Mouse (Mus musculus): Measurements from ENCODE around the gene Lhx5. TPM values are rescaled to one million over a fixed set of nuclear protein-coding genes. Genes with fewer than 3 reads are reported as not detected.

The Lhx5 gene
- polyA plus RNA-seq, 1 experiment from 2014 or later, result 0.05 TPM

DNA sequence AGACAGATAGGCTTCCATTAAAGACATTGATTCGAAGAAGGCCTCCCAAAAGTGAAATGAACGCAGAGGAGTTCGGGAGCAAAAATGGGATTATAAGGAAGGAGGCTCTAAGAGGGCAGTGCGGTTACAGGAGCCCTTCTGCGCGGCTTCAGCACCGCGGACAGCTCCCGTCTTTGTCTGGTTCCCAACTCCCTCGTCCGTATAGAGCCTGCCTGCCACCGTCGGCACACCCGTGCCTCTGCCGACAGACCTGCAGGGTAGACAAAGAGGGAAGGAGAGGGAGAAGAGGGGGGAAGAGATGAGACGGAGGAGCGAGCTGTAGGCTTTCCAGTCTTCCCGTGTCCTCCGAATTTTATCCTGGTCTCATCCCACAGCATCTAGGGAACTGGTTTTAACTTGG lies 7.5 kb upstream of the Lhx5 start:
- 1% methylated on average over 19 of the region's 19 CpGs for WGBS
- Histone ChIP-seq H3K4me3 (no peak overlapping the region), H3K27me3 (ENCODE audit: insufficient read depth, poor library complexity, severe bottlenecking) (peaks cover 97% of the 10 kb centered on the region), H3K27ac (no peak overlapping the region), H3K9me3 (no peaks in the 10 kb centered on the region), H3K4me1 (0 out of 2 replicates have a peak, but pooled peaks cover 6% of the 10 kb centered on the region), H3K36me3 (no peaks in the 10 kb centered on the region)
- peak; percentile 91 for DNase-seq (ENCODE audit: low spot score)

DNA sequence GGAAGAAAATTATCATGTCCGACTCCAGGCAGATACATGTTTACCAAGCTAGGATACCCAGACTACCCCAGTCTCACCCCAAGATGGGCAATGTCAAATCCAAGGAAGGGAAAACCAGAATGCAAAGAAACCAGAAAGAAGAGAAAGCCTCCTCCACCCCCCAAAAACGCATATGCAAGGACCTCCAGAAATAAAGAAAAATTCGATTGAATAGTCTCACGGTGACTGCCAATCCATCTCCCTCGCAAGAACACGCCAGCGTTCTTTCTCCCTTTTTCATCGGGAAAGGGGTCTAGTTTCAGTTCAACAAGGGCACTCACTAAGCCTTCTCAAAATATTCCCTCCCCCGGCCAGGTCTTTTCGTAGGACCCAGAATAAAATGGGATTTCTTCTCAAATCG lies 6.8 kb upstream of the Lhx5 start:
- WGBS, result 2% methylated on average over 11 of the region's 11 CpGs
- Histone ChIP-seq H3K36me3 (no peaks in the 10 kb centered on the region), H3K4me1 (0 out of 2 replicates have a peak, but pooled peaks cover 6% of the 10 kb centered on the region), H3K4me3 (no peak overlapping the region), H3K27me3 (ENCODE audit: insufficient read depth, poor library complexity, severe bottlenecking) (peaks cover 97% of the 10 kb centered on the region), H3K9me3 (no peaks in the 10 kb centered on the region), H3K27ac (no peak overlapping the region)
- no peak for DNase-seq (ENCODE audit: low spot score)

DNA sequence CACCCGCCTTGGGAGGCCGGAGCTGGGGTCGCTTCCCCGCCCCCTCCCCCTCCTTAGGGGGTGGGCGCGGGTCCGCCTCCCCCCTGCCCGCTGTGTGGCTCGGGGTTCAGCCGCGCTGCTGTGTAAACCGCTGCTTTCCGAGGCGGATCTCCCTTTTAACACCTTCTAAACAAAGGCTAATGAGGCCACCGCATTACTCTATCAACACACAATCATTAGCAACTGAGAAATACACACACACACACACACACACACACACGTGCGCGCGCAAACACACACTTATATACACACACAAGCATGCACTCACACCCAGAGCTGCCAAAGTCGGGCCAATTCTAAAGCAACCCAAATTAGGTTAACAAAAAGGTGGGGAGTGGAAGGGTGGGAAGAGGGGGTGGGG lies 5.8 kb upstream of the Lhx5 start:
- Histone ChIP-seq H3K27ac (no peak overlapping the region), H3K4me1 (0 out of 2 replicates have a peak, but pooled peaks cover 6% of the 10 kb centered on the region), H3K9me3 (no peaks in the 10 kb centered on the region), H3K27me3 (ENCODE audit: insufficient read depth, poor library complexity, severe bottlenecking) (peaks cover 99% of the 10 kb centered on the region), H3K4me3 (no peak overlapping the region), H3K36me3 (no peaks in the 10 kb centered on the region)
- DNase-seq (ENCODE audit: low spot score), result no peak
- WGBS, result 1% methylated on average over 18 of the region's 20 CpGs

DNA sequence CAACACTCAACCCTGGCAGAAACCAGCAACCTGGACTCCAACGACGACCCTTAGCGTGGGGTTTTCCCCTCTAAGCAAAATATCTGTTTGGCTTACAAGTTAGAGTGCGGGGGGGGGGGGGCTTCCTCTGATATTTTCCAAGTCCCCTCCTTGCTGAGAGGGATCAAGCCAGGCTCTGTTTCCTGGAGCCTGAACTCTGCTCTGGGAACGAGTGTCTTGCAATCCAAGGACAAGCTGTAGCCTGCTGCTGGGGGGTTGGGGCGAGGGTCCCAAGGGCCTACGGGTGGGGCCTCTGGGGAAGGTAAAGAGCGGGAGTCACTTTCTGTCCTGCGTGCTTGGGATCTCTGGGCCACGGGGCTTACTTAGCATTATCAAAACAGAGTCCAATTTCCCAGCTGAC lies 4.9 kb upstream of the Lhx5 start:
- no peaks in the 10 kb centered on the region for H3K36me3 ChIP-seq
- H3K27me3 ChIP-seq (ENCODE audit: insufficient read depth, poor library complexity, severe bottlenecking), result peaks cover 100% of the 10 kb centered on the region
- no peak overlapping the region for H3K4me3 ChIP-seq
- H3K4me1 ChIP-seq, result peaks cover 10% of the 10 kb centered on the region; the same call in 1 of the 2 replicates
- no peak overlapping the region for H3K27ac ChIP-seq
- DNase-seq (ENCODE audit: low spot score), result no peak
- WGBS, result 0% methylated on average over 10 of the region's 10 CpGs
- H3K9me3 ChIP-seq, result no peaks in the 10 kb centered on the region

DNA sequence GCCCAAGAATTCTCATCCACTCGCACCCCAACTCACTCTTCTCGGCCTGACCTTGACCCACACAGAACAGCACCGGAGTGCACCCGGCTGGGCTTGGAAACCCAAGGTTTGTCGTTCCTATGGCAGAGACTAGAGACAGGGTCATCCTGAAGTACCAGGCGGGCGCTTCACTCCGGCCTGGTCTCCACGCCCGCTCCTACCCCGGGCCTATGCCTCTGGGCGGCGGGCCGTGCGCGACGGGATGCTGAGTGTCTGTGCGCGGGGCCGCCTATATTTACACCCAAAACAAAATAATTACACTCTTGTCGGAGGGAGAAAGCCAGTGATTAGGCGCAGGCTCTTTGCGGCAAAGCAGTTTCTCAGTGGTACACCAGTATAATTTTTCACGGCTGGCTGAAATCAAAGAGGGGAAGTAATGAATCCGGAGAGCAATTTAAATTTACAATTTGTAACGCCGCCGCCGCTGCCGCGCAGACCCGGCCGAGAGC lies 4.0 kb upstream of the Lhx5 start:
- Histone ChIP-seq H3K4me1 (peaks cover 19% of the 10 kb centered on the region), H3K4me3 (no peak overlapping the region), H3K27me3 (ENCODE audit: insufficient read depth, poor library complexity, severe bottlenecking) (peaks cover 100% of the 10 kb centered on the region), H3K36me3 (no peaks in the 10 kb centered on the region), H3K27ac (no peak overlapping the region), H3K9me3 (no peaks in the 10 kb centered on the region)
- DNase-seq (ENCODE audit: low spot score), result no peak
- under 1% methylated on average over 33 of the region's 33 CpGs for WGBS

DNA sequence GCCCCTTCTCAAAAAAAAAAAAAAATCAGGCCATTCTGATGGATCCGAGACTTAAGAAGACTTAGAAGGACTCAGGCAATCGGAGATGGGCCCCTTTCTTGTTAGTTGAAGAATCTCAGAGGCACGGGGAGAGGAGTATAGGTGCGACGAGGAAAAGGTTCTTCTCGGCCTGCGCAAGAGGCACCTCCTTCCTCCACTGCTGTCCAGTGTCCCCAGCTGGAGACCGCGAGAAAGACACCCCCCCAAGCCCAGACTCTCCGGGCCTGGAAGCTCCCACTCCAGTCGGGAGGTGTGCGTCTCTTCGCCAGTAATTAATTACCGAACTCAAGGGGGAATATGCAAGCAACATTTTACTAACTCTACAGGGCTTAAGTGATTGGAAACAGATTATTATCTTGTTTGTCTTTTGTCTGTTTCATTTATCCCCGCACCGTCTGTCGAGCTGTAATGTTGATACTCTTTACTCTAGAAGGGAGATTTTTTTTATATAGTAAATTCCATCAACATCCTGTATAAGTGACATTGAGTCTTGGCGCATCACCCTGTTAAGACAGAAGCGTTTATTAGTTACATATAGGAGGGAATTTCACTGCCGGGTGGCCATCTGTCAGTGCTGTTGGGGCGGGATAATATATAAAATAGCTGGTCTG lies 3.2 kb upstream of the Lhx5 start:
- no peak for DNase-seq (ENCODE audit: low spot score)
- Histone ChIP-seq H3K27ac (no peak overlapping the region), H3K27me3 (ENCODE audit: insufficient read depth, poor library complexity, severe bottlenecking) (peaks cover 100% of the 10 kb centered on the region), H3K9me3 (no peaks in the 10 kb centered on the region), H3K36me3 (no peaks in the 10 kb centered on the region), H3K4me1 (peaks cover 21% of the 10 kb centered on the region), H3K4me3 (no peak overlapping the region)
- 2% methylated on average over 21 of the region's 21 CpGs for WGBS

DNA sequence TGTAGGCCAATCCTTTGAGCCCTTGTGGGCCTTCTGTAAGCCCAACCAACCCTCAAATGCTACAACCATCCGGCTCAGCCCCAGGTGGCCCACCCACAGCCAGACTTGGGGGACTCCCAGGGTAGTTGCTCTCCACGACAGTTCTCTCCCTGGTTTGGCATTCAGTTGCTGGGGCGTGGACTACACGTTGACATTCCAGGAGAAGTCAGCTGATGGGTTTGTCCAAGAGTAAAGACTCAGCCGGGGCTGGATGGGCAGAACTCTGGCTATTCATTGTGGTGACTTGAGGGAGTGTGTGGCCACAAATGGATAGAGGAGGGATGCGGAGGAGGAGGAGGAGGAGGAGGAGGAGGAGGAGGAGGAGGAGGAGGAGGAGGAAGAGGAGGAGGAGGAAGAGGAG lies 2.5 kb upstream of the Lhx5 start:
- H3K9me3 ChIP-seq, result no peaks in the 10 kb centered on the region
- H3K27me3 ChIP-seq (ENCODE audit: insufficient read depth, poor library complexity, severe bottlenecking), result peaks cover 100% of the 10 kb centered on the region
- DNase-seq (ENCODE audit: low spot score), result no peak
- peaks cover 21% of the 10 kb centered on the region for H3K4me1 ChIP-seq
- no peak overlapping the region for H3K27ac ChIP-seq
- H3K4me3 ChIP-seq, result no peak overlapping the region
- 1% methylated on average over 5 of the region's 6 CpGs for WGBS
- H3K36me3 ChIP-seq, result no peaks in the 10 kb centered on the region

DNA sequence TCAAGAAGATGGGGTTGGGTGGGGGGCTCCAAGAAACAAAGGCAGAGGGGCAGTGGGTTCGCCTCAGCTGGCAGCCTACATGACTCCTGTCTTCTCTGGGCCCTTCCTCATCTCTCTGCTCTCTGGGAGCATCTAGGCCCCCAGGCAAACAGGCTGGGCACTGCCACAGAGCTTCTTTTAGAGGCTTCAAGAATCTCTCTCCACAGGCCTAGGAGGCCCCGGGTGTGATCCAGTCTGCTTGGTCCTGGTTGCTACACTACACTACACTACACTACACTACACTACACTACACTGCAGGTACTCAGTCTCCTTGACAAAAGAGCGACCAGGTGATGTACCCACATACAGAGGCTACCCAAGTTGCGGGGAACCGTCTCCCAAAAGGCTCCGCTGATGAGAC lies 1.8 kb upstream of the Lhx5 start:
- Histone ChIP-seq H3K9me3 (no peaks in the 10 kb centered on the region), H3K4me1 (peaks cover 21% of the 10 kb centered on the region), H3K27me3 (ENCODE audit: insufficient read depth, poor library complexity, severe bottlenecking) (peaks cover 100% of the 10 kb centered on the region), H3K27ac (no peak overlapping the region), H3K4me3 (no peak overlapping the region), H3K36me3 (no peaks in the 10 kb centered on the region)
- no peak for DNase-seq (ENCODE audit: low spot score)
- WGBS, result 11% methylated on average over 6 of the region's 6 CpGs

DNA sequence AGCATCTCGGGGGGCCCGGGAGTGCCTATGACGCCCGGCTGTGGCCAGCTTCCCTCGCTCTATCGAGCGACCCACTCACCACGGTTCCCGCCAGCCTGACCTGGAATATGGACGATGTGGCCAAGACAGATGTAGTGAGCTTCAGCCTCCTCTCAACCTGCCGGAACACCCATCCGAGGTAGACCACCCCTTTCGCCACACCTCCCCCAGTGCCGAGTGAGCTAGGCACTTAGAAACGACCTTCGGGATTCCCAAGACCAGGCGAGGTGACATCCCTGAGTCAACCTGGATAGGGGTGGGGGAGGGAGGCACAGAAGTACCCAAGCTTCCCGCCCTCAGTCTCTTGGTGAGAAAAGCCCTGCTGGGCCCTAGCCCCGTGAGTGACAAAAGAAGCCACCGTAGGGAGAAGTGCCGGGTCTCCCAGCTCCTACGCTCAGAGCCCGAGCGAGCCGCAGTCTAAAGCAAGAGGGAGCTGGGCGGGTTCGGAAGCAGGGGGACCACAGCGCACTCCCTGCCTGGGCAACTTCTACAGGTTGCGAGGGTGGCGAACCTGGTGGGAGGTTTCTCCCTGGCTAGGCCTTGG lies 407 bp upstream of the Lhx5 start:
- H3K27me3 ChIP-seq (ENCODE audit: insufficient read depth, poor library complexity, severe bottlenecking), result peaks cover 100% of the 10 kb centered on the region
- no peaks in the 10 kb centered on the region for H3K9me3 ChIP-seq
- WGBS, result 1% methylated on average over 30 of the region's 30 CpGs
- H3K27ac ChIP-seq, result no peak overlapping the region
- peaks cover 28% of the 10 kb centered on the region for H3K4me1 ChIP-seq
- no peak overlapping the region for H3K4me3 ChIP-seq
- no peak for DNase-seq (ENCODE audit: low spot score)
- H3K36me3 ChIP-seq, result no peaks in the 10 kb centered on the region

DNA sequence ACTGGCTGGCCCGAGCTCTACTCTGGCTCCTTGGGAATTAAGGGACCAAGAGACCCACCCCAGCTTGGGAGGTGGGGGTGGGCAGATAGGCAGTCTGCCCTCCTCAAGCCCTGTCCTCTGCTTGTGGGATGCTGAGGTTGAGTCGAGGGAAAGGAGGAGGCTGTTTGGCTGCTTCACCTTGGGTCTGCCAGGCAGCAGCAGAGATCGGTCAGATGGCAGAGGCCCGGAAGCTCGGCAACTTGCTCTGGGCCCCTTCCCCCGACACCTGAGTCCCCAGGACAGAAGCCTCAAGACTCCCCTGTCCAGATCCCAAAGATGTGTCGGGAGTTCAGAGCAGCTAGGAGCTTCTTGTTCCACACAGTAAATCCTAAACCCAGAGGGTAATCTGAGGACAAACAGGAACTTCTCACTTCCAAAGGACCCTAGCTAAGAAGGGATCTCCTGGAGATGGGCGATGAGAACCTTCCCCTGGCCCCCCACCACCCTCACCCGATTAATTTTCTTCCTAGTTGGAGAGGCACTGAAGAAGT lies 1.1 kb downstream of the Lhx5 start:
- no peak for DNase-seq (ENCODE audit: low spot score)
- Histone ChIP-seq H3K4me1 (peaks cover 35% of the 10 kb centered on the region), H3K4me3 (no peak overlapping the region), H3K36me3 (no peaks in the 10 kb centered on the region), H3K27me3 (ENCODE audit: insufficient read depth, poor library complexity, severe bottlenecking) (peaks cover 100% of the 10 kb centered on the region), H3K27ac (no peak overlapping the region), H3K9me3 (no peaks in the 10 kb centered on the region)
- 2% methylated on average over 9 of the region's 9 CpGs for whole genome bisulfite sequencing

DNA sequence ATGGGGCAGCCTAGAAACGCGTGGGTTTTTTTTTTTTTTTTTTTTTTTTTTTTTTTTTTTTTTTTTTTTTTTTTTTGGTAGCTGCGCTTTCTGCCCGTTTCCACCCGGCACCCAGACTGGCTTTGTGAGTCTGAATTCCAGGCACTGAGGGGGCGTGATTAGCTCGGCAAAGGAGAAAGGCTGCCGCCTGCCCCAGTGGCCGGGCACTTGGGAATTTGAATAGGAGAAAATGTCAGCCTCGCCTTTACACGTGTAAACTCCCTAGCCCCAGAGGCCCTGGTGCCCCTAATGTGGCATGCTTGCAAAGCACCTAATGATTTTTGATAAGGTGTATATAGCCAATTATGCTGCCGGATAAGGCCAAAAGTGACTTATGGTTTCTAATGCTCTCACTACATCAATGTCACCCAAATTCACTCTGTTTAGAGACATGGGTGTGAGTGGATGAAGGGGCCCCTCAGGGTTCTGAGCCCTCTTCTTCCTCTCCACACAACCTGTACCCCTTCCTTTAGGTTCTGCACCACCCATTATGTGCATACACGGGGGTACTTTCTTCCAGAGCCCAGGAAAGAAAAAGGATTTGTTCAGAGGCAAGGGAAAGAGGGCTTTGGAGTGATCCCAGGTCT lies 1.7 kb downstream of the Lhx5 start:
- H3K27me3 ChIP-seq (ENCODE audit: insufficient read depth, poor library complexity, severe bottlenecking), result peaks cover 100% of the 10 kb centered on the region
- WGBS, result 2% methylated on average over 13 of the region's 13 CpGs
- DNase-seq (ENCODE audit: low spot score), result no peak
- H3K9me3 ChIP-seq, result no peaks in the 10 kb centered on the region
- H3K4me1 ChIP-seq, result peaks cover 38% of the 10 kb centered on the region
- H3K27ac ChIP-seq, result no peak overlapping the region
- H3K36me3 ChIP-seq, result no peaks in the 10 kb centered on the region
- no peak overlapping the region for H3K4me3 ChIP-seq

DNA sequence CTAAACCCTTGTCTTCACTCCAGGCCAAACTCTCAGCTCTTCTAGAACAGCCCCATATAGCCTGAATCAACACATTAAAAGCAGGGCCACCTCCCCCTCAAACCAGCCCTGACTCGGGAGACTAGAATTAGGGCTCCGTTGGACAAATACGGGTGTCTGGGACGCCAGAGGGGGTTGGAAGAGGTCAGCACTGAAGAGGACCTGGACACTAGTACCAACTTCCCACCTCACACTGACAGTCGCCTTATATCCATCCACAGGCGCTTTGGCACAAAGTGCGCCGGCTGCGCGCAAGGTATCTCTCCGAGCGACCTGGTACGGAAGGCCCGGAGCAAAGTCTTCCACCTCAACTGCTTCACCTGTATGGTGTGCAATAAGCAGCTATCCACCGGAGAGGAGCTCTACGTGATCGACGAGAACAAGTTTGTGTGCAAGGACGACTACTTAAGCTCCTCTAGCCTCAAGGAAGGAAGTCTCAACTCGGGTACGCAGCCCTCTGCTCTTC lies 2.8 kb downstream of the Lhx5 start:
- no peak overlapping the region for H3K4me3 ChIP-seq
- H3K27me3 ChIP-seq (ENCODE audit: insufficient read depth, poor library complexity, severe bottlenecking), result peaks cover 100% of the 10 kb centered on the region
- H3K27ac ChIP-seq, result no peak overlapping the region
- DNase-seq (ENCODE audit: low spot score), result no peak
- H3K36me3 ChIP-seq, result no peaks in the 10 kb centered on the region
- peaks cover 38% of the 10 kb centered on the region for H3K4me1 ChIP-seq
- H3K9me3 ChIP-seq, result no peaks in the 10 kb centered on the region
- WGBS, result 2% methylated on average over 21 of the region's 21 CpGs
